In the genomic region with DNA sequence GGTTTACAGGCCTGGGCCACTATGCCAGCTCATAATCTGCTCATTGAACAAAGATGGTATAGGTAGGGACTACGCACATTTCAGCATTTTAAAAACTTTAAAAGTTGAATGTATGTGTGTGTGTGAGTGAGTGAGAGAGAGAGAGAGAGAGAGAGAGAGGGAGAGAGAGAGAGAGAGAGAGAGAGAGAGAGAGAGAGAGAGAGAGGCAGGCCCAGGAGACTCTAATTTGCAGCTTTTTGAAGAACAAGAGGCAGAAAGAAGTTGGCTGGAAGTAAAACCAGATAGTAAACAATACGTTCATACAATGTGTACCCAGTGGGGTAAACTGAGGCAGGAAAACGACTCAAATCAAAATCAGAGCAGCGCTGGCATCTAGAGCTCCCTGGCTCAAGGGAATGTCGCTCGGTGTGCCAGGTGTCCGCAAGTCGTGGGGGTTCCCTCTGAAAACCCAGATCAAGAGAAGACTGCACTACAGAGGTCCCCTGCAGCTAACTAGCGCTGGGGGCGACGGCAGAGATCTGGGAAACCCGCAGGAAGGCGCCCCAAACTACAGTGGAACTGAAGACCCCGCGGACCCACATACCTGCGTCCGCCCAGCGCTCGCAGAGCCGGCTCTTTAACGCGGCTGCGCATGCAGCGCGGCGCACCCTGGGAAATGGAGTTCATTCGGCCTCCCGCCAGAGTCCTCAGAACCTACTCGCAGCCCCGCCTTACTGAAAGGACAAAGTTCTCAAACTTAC, we compare ENCODE assay signal across 7 mouse cellular contexts. TPM values are rescaled to one million over a fixed set of nuclear protein-coding genes. Genes with fewer than 3 reads are reported as not detected.
DNase-seq lines count a peak whose midpoint lies in the region; ATAC-seq lines count a peak whose summit lies in the region.

A gene (minus strand): TSS at position 650 of the 740 bp plus-strand sequence.

- no peaks in the 10 kb centered on the region for H3K27me3 ChIP-seq in intestine, embryonic 16.5 days (replicated peaks; ENCODE audit: control insufficient read depth, insufficient read depth, low read length)
- H3K27me3 ChIP-seq in midbrain, embryonic 10.5 days (ENCODE audit: low read depth, poor library complexity, severe bottlenecking) = no peaks in the 10 kb centered on the region

- H3K4me3 ChIP-seq in intestine, embryonic 16.5 days (ENCODE audit: low read length) = peak within 1 kb of the TSS; percentile 82
- H3K4me3 ChIP-seq in midbrain, embryonic 10.5 days = peak within 1 kb of the TSS; percentile 85

- no peak within 1 kb of the TSS for H3K27ac ChIP-seq in intestine, embryonic 16.5 days (ENCODE audit: low read length)
- H3K27ac ChIP-seq in midbrain, embryonic 10.5 days (replicated peaks) = peak within 1 kb of the TSS; percentile 86

- peak within 1 kb of the TSS; percentile 79 for H3K9ac ChIP-seq in intestine, embryonic 16.5 days (ENCODE audit: low read depth, low read length)

- no peaks in the 10 kb centered on the region for H3K9me3 ChIP-seq in intestine, embryonic 16.5 days (ENCODE audit: control insufficient read depth, low read length)
- H3K9me3 ChIP-seq in midbrain, embryonic 10.5 days (replicated peaks) = no peaks in the 10 kb centered on the region

- ATAC-seq in intestine, embryonic 16.5 days = peak; percentile 94

- intact Hi-C loops in left cerebral cortex, postnatal 36 days (cut with DNase I) = no loop called here

- peaks cover 4% of the 10 kb centered on the region; the same call in 1 of the 2 replicates for H3K36me3 ChIP-seq in intestine, embryonic 16.5 days (ENCODE audit: control insufficient read depth, insufficient read depth, low read length)
- H3K36me3 ChIP-seq in midbrain, embryonic 10.5 days = peaks cover 18% of the 10 kb centered on the region

- H3K4me2 ChIP-seq in intestine, embryonic 16.5 days (ENCODE audit: low read depth, low read length) = peak within 1 kb of the TSS; percentile 67

- peaks cover 7% of the 10 kb centered on the region; the same call in 1 of the 2 replicates for H3K4me1 ChIP-seq in intestine, embryonic 16.5 days (ENCODE audit: control insufficient read depth, insufficient read depth, low read length)
- H3K4me1 ChIP-seq in midbrain, embryonic 10.5 days = peaks cover 10% of the 10 kb centered on the region

- peak; percentile 88 for DNase-seq in adrenal gland, postnatal 10 days
- peak; percentile 69 for DNase-seq in embryo, embryonic 11.5 days (ENCODE audit: low read depth, low spot score)
- peak; percentile 57 to 81 for DNase-seq in gastrocnemius, postnatal 4 days (ENCODE audit: low spot score in 2 of 2)
- peak; percentile 85 to 89 for DNase-seq in left cerebral cortex, postnatal 36 days (ENCODE audit: low spot score in 2 of 2)
- DNase-seq in midbrain, embryonic 10.5 days (ENCODE audit: low spot score) = peak; percentile 78
- peak; percentile 80 for DNase-seq in right cerebral cortex, postnatal 4 days

- WGBS in intestine, embryonic 16.5 days = 3% methylated on average over 30 of the region's 30 CpGs
- 3% methylated on average over 30 of the region's 30 CpGs for WGBS in midbrain, embryonic 10.5 days

RNA-seq across cellular contexts. Expression of the gene that starts here (rescaled TPM):
- total RNA-seq in adrenal gland, postnatal 10 days (2021) = 10 to 100 TPM in 1 of 2 experiments, 1 to 10 TPM in 1; 7.9 to 10.6 TPM
- total RNA-seq in gastrocnemius, postnatal 4 days (2021) = 1 to 10 TPM; 5.9 to 6.5 TPM
- polyA plus RNA-seq in intestine, embryonic 16.5 days (2015; fragmentation: Nextera tagmentation; extraction: Ambion mirVana) = 13.8 and 15.1 TPM in 2 replicates
- total RNA-seq in left cerebral cortex, postnatal 36 days (2021) = 10 to 100 TPM; 17.2 to 21.7 TPM
- 12.2 and 12.7 TPM in 2 replicates for polyA plus RNA-seq in midbrain, embryonic 10.5 days (2016; fragmentation: Nextera tagmentation; extraction: Ambion mirVana)
